Mouse (Mus musculus) forebrain, embryonic 13.5 days (tissue): Measurements from ENCODE around the gene Irf8. TPM values are rescaled to one million over a fixed set of nuclear protein-coding genes. Genes with fewer than 3 reads are reported as not detected.
"Not testable (repeated sequence)": the region's sequence is repeated elsewhere in the genome, so short reads cannot be mapped to it uniquely, and the experiment has no call there.

ENCODE experiments used
- ATAC-seq: fragments of 200-750 bp; cut with Nextera tagmentation; 2 replicates; pipeline ENCODE4 v1.8.0; 2017
- H3K27ac ChIP-seq: fragments of 300-500 bp; sonication (generic); 2 replicates; pipeline ENCODE4 v1.5.1; 2015; ENCODE audit warnings: inconsistent platforms, mild to moderate bottlenecking, moderate library complexity
- H3K27me3 ChIP-seq: fragments of 300-500 bp; sonication (generic); 2 replicates; pipeline ENCODE4 v1.6.1; 2015; ENCODE audit warnings: mild to moderate bottlenecking, inconsistent platforms
- H3K36me3 ChIP-seq: fragments of 300-500 bp; sonication (generic); 2 replicates; pipeline ENCODE4 v1.6.1; 2015; ENCODE audit warnings: mild to moderate bottlenecking, inconsistent platforms; ENCODE audit not compliant: poor library complexity, severe bottlenecking
- H3K4me1 ChIP-seq: fragments of 300-500 bp; sonication (generic); 2 replicates; pipeline ENCODE4 v1.6.1; 2015; ENCODE audit warnings: inconsistent platforms
- H3K4me2 ChIP-seq: fragments of 300-500 bp; sonication (generic); 2 replicates; pipeline ENCODE4 v1.6.1; 2015; ENCODE audit warnings: inconsistent platforms, mild to moderate bottlenecking, moderate library complexity
- H3K4me3 ChIP-seq: fragments of 300-500 bp; sonication (generic); 2 replicates; pipeline ENCODE4 v1.5.1; 2015; ENCODE audit warnings: mild to moderate bottlenecking, inconsistent platforms
- H3K9ac ChIP-seq: fragments of 300-500 bp; sonication (generic); 2 replicates; pipeline ENCODE4 v1.6.1; 2015; ENCODE audit warnings: mild to moderate bottlenecking, inconsistent platforms
- H3K9me3 ChIP-seq: fragments of 300-500 bp; sonication (generic); replicated peaks from 2 replicates; pipeline ENCODE4 v1.6.1; 2016; ENCODE audit warnings: inconsistent platforms
- WGBS: fragments of 180-500 bp; shearing (Covaris S2); methylation state at CpG from one replicate; pipeline ENCODE4 v1.1.7; 2015; 5-methylcytosine and 5-hydroxymethylcytosine counted together
- polyA plus RNA-seq: library from polyadenylated mRNA; unstranded; fragments of >200 nt; fragmentation: Nextera tagmentation; extraction: Ambion mirVana; gene quantifications from 2 replicates; pipeline ENCODE4 v1.2.1, GENCODE M21; 2015

The Irf8 gene
- polyA plus RNA-seq, 1 experiment from 2014 or later, result 2.7 TPM

GRCm38 (mm10) chr8:120783781-120784180, 47.6 kb downstream of the Irf8 start:
- Histone ChIP-seq H3K27ac (no peak overlapping the region), H3K4me2 (no peak overlapping the region), H3K9ac (no peak overlapping the region), H3K36me3 (no peaks in the 10 kb centered on the region), H3K4me1 (no peaks in the 10 kb centered on the region), H3K27me3 (no peaks in the 10 kb centered on the region), H3K4me3 (no peak overlapping the region), H3K9me3 (no peaks in the 10 kb centered on the region)
- WGBS, result 84% methylated on average over 4 of the region's 4 CpGs
- no peak for ATAC-seq

- Histone ChIP-seq H3K4me2 (no peak overlapping the region), H3K9ac (no peak overlapping the region), H3K36me3 (no peaks in the 10 kb centered on the region), H3K27ac (no peak overlapping the region), H3K4me3 (no peak overlapping the region), H3K9me3 (no peaks in the 10 kb centered on the region), H3K27me3 (no peaks in the 10 kb centered on the region), H3K4me1 (no peaks in the 10 kb centered on the region)
- WGBS, result 91% methylated on average over 4 of the region's 4 CpGs
- ATAC-seq, result no peak
Measured at GRCm38 (mm10) chr8:120786753-120787152, 50.6 kb downstream of the Irf8 start.

- Histone ChIP-seq H3K36me3 (no peaks in the 10 kb centered on the region), H3K27ac (no peak overlapping the region), H3K4me2 (no peak overlapping the region), H3K4me1 (no peaks in the 10 kb centered on the region), H3K9me3 (no peaks in the 10 kb centered on the region), H3K9ac (no peak overlapping the region), H3K27me3 (no peaks in the 10 kb centered on the region), H3K4me3 (no peak overlapping the region)
- no peak for ATAC-seq
- whole genome bisulfite sequencing, result 52% methylated on average over 5 of the region's 5 CpGs
Measured at GRCm38 (mm10) chr8:120787631-120788030, 51.5 kb downstream of the Irf8 start.

- Histone ChIP-seq H3K9me3 (no peaks in the 10 kb centered on the region), H3K27me3 (peaks cover 3% of the 10 kb centered on the region; the same call in 1 of the 2 replicates), H3K4me2 (no peak overlapping the region), H3K4me3 (no peak overlapping the region), H3K27ac (no peak overlapping the region), H3K9ac (no peak overlapping the region), H3K36me3 (no peaks in the 10 kb centered on the region), H3K4me1 (no peaks in the 10 kb centered on the region)
- WGBS, result 88% methylated on average over 15 of the region's 15 CpGs
- no peak for ATAC-seq
Measured at GRCm38 (mm10) chr8:120792710-120793109, 56.6 kb downstream of the Irf8 start.

- 53% methylated on average over 9 of the region's 9 CpGs for WGBS
- peak; percentile 70; the same call in 1 of the 2 replicates for ATAC-seq
Measured at GRCm38 (mm10) chr8:120795944-120796635, 59.9 kb downstream of the Irf8 start.

GRCm38 (mm10) chr8:120797019-120797727, 61.0 kb downstream of the Irf8 start:
- H3K9ac ChIP-seq, result no peak overlapping the region
- no peaks in the 10 kb centered on the region for H3K36me3 ChIP-seq
- 0 out of 2 replicates have a peak, but pooled peaks cover 6% of the 10 kb centered on the region for H3K4me1 ChIP-seq
- no peaks in the 10 kb centered on the region for H3K9me3 ChIP-seq
- H3K27ac ChIP-seq, result no peak overlapping the region
- peaks cover 15% of the 10 kb centered on the region for H3K27me3 ChIP-seq
- no peak for ATAC-seq
- 85% methylated on average over 9 of the region's 9 CpGs for WGBS
- no peak overlapping the region for H3K4me3 ChIP-seq
- no peak overlapping the region for H3K4me2 ChIP-seq

More at GRCm38 (mm10) chr8:120795944-120796635, 59.9 kb downstream of the Irf8 start:
- no peaks in the 10 kb centered on the region for H3K9me3 ChIP-seq
- no peak overlapping the region for H3K9ac ChIP-seq
- 0 out of 2 replicates have a peak, but pooled peaks cover 6% of the 10 kb centered on the region for H3K4me1 ChIP-seq
- no peak overlapping the region for H3K4me2 ChIP-seq
- no peaks in the 10 kb centered on the region for H3K36me3 ChIP-seq
- H3K27ac ChIP-seq, result no peak overlapping the region
- no peak overlapping the region for H3K4me3 ChIP-seq
- H3K27me3 ChIP-seq, result peaks cover 8% of the 10 kb centered on the region

- peaks cover 14% of the 10 kb centered on the region for H3K27me3 ChIP-seq
- H3K27ac ChIP-seq, result no peak overlapping the region
- WGBS, result 5% methylated on average over 17 of the region's 17 CpGs
- H3K4me3 ChIP-seq, result no peak overlapping the region
- H3K9ac ChIP-seq, result peak overlapping the region; percentile 48; the same call in 1 of the 2 replicates
- peak; percentile 53; the same call in 1 of the 2 replicates for ATAC-seq
- H3K4me1 ChIP-seq, result 0 out of 2 replicates have a peak, but pooled peaks cover 6% of the 10 kb centered on the region
- H3K36me3 ChIP-seq, result no peaks in the 10 kb centered on the region
- H3K4me2 ChIP-seq, result peak overlapping the region; percentile 45
- no peaks in the 10 kb centered on the region for H3K9me3 ChIP-seq
Measured at GRCm38 (mm10) chr8:120800308-120800865, 64.2 kb downstream of the Irf8 start.

- H3K4me3 ChIP-seq, H3K4me1 ChIP-seq, H3K9me3 ChIP-seq, H3K9ac ChIP-seq, H3K27ac ChIP-seq, H3K4me2 ChIP-seq, H3K36me3 ChIP-seq, ATAC-seq: not testable (repeated sequence)
- peaks cover 14% of the 10 kb centered on the region for H3K27me3 ChIP-seq
- 47% methylated on average over 6 of the region's 6 CpGs for WGBS
Measured at GRCm38 (mm10) chr8:120803661-120804375, 67.7 kb downstream of the Irf8 start.

- no peak for ATAC-seq
- no peaks in the 10 kb centered on the region for H3K9me3 ChIP-seq
- WGBS, result 83% methylated on average over 3 of the region's 3 CpGs
Measured at GRCm38 (mm10) chr8:120804741-120805140, 68.6 kb downstream of the Irf8 start.

More at GRCm38 (mm10) chr8:120804741-120805140, 68.6 kb downstream of the Irf8 start:
- Histone ChIP-seq H3K27ac (no peak overlapping the region), H3K36me3 (no peaks in the 10 kb centered on the region), H3K9ac (no peak overlapping the region), H3K4me2 (no peak overlapping the region), H3K4me1 (0 out of 2 replicates have a peak, but pooled peaks cover 6% of the 10 kb centered on the region), H3K27me3 (peaks cover 14% of the 10 kb centered on the region), H3K4me3 (no peak overlapping the region)
